Mouse (Mus musculus) lung, embryonic 16.5 days (tissue): Measurements from ENCODE around the gene Nek11. TPM values are rescaled to one million over a fixed set of nuclear protein-coding genes. Genes with fewer than 3 reads are reported as not detected.

Source experiments
- ATAC-seq: fragments of 200-750 bp; cut with Nextera tagmentation; 2 replicates; pipeline ENCODE4 v1.8.0; 2017; ENCODE audit warnings: low read depth, mild to moderate bottlenecking, moderate library complexity
- H3K27ac ChIP-seq: fragments of 300-500 bp; sonication (generic); 2 replicates; pipeline ENCODE4 v1.5.1; 2014; ENCODE audit warnings: mild to moderate bottlenecking, control low read depth, low read length
- H3K27me3 ChIP-seq: fragments of 300-500 bp; sonication (generic); 2 replicates; pipeline ENCODE4 v1.6.1; 2014; ENCODE audit warnings: low read depth, low read length, mixed read lengths; ENCODE audit not compliant: control insufficient read depth, insufficient read depth
- H3K36me3 ChIP-seq: fragments of 300-500 bp; sonication (generic); 2 replicates; pipeline ENCODE4 v1.6.1; 2014; ENCODE audit warnings: low read length; ENCODE audit not compliant: control insufficient read depth, insufficient read depth
- H3K4me1 ChIP-seq: fragments of 300-500 bp; sonication (generic); replicated peaks from 2 replicates; pipeline ENCODE4 v1.6.1; 2014; ENCODE audit warnings: low read length, mixed read lengths; ENCODE audit not compliant: control insufficient read depth, insufficient read depth
- H3K4me2 ChIP-seq: fragments of 300-500 bp; sonication (generic); 2 replicates; pipeline ENCODE4 v1.6.1; 2014; ENCODE audit warnings: low read depth, low read length, control low read depth
- H3K4me3 ChIP-seq: fragments of 300-500 bp; sonication (generic); 2 replicates; pipeline ENCODE4 v1.5.1; 2014; ENCODE audit warnings: mild to moderate bottlenecking, low read length, control low read depth
- H3K9ac ChIP-seq: fragments of 300-500 bp; sonication (generic); 2 replicates; pipeline ENCODE4 v1.6.1; 2014; ENCODE audit warnings: low read length, control low read depth
- H3K9me3 ChIP-seq: fragments of 300-500 bp; sonication (generic); 2 replicates; pipeline ENCODE4 v1.6.1; 2016; ENCODE audit warnings: low read length; ENCODE audit not compliant: control insufficient read depth
- WGBS: fragments of 180-500 bp; shearing (Covaris S2); extraction: QIAGEN DNeasy Blood & Tissue Kit; methylation state at CpG from one replicate; pipeline ENCODE4 v1.1.7; 2014; 5-methylcytosine and 5-hydroxymethylcytosine counted together
- polyA plus RNA-seq: library from polyadenylated mRNA; unstranded; fragments of >200 nt; fragmentation: Nextera tagmentation; extraction: Ambion mirVana; gene quantifications from 2 replicates; pipeline ENCODE4 v1.2.1, GENCODE M21; 2015

The Nek11 gene
- polyA plus RNA-seq, 1 experiment from 2014 or later, result 2.1 TPM

GRCm38 (mm10) chr9:105342565-105342964 lies 52.8 kb downstream of the Nek11 start:
- Histone ChIP-seq H3K4me3 (no peak overlapping the region), H3K4me2 (no peak overlapping the region), H3K9ac (no peak overlapping the region), H3K27ac (no peak overlapping the region), H3K4me1 (no peaks in the 10 kb centered on the region), H3K36me3 (no peaks in the 10 kb centered on the region), H3K9me3 (no peaks in the 10 kb centered on the region; the same call in 1 of the 2 replicates), H3K27me3 (no peaks in the 10 kb centered on the region)
- ATAC-seq, result no peak
- 83% methylated on average over 3 of the region's 3 CpGs for WGBS

- H3K27ac ChIP-seq, result no peak overlapping the region
- no peak overlapping the region for H3K9ac ChIP-seq
- no peaks in the 10 kb centered on the region for H3K9me3 ChIP-seq
- H3K4me3 ChIP-seq, result no peak overlapping the region
- no peaks in the 10 kb centered on the region for H3K27me3 ChIP-seq
- ATAC-seq, result no peak
- WGBS, result 68% methylated on average over 4 of the region's 4 CpGs
- no peak overlapping the region for H3K4me2 ChIP-seq
- no peaks in the 10 kb centered on the region for H3K4me1 ChIP-seq
- H3K36me3 ChIP-seq, result no peaks in the 10 kb centered on the region
These were observed 62.8 kb downstream of the Nek11 start for GRCm38 (mm10) chr9:105332436-105333016.

GRCm38 (mm10) chr9:105321856-105322255 lies 73.5 kb downstream of the Nek11 start:
- H3K4me3 ChIP-seq, result no peak overlapping the region
- H3K9me3 ChIP-seq, result no peaks in the 10 kb centered on the region
- H3K4me1 ChIP-seq, result no peaks in the 10 kb centered on the region
- WGBS, result 76% methylated on average over 10 of the region's 10 CpGs
- H3K27ac ChIP-seq, result no peak overlapping the region
- H3K9ac ChIP-seq, result no peak overlapping the region
- no peak for ATAC-seq
- no peak overlapping the region for H3K4me2 ChIP-seq
- no peaks in the 10 kb centered on the region for H3K36me3 ChIP-seq
- no peaks in the 10 kb centered on the region for H3K27me3 ChIP-seq

GRCm38 (mm10) chr9:105313250-105313649 lies 82.1 kb downstream of the Nek11 start:
- H3K4me3 ChIP-seq, result no peak overlapping the region
- ATAC-seq, result no peak
- no peaks in the 10 kb centered on the region for H3K4me1 ChIP-seq
- no peaks in the 10 kb centered on the region for H3K36me3 ChIP-seq
- no peaks in the 10 kb centered on the region for H3K27me3 ChIP-seq
- no peak overlapping the region for H3K27ac ChIP-seq
- no peak overlapping the region for H3K9ac ChIP-seq
- H3K4me2 ChIP-seq, result no peak overlapping the region
- WGBS, result 76% methylated on average over 10 of the region's 10 CpGs
- H3K9me3 ChIP-seq, result no peaks in the 10 kb centered on the region

- 83% methylated on average over 1 of the region's 1 CpGs for WGBS
- no peaks in the 10 kb centered on the region for H3K4me1 ChIP-seq
- ATAC-seq, result no peak
These were observed 82.6 kb downstream of the Nek11 start for GRCm38 (mm10) chr9:105312686-105313085.

GRCm38 (mm10) chr9:105309553-105310281 lies 85.6 kb downstream of the Nek11 start:
- Histone ChIP-seq H3K4me2 (no peak overlapping the region), H3K27me3 (no peaks in the 10 kb centered on the region), H3K9me3 (no peaks in the 10 kb centered on the region), H3K4me1 (no peaks in the 10 kb centered on the region), H3K36me3 (no peaks in the 10 kb centered on the region), H3K4me3 (no peak overlapping the region), H3K27ac (no peak overlapping the region), H3K9ac (no peak overlapping the region)
- ATAC-seq, result peak; percentile 85
- 34% methylated on average over 9 of the region's 9 CpGs for WGBS

More at GRCm38 (mm10) chr9:105312686-105313085, 82.6 kb downstream of the Nek11 start:
- no peak overlapping the region for H3K9ac ChIP-seq
- H3K27me3 ChIP-seq, result no peaks in the 10 kb centered on the region
- H3K27ac ChIP-seq, result no peak overlapping the region
- H3K4me2 ChIP-seq, result no peak overlapping the region
- no peak overlapping the region for H3K4me3 ChIP-seq
- no peaks in the 10 kb centered on the region for H3K36me3 ChIP-seq
- H3K9me3 ChIP-seq, result no peaks in the 10 kb centered on the region

GRCm38 (mm10) chr9:105306042-105306441 lies 89.3 kb downstream of the Nek11 start:
- Histone ChIP-seq H3K4me3 (no peak overlapping the region), H3K27ac (no peak overlapping the region), H3K4me1 (no peaks in the 10 kb centered on the region), H3K9ac (no peak overlapping the region), H3K4me2 (no peak overlapping the region), H3K27me3 (no peaks in the 10 kb centered on the region), H3K9me3 (no peaks in the 10 kb centered on the region), H3K36me3 (no peaks in the 10 kb centered on the region)
- ATAC-seq, result no peak
- 59% methylated on average over 2 of the region's 2 CpGs for WGBS

- no peaks in the 10 kb centered on the region for H3K27me3 ChIP-seq
- no peaks in the 10 kb centered on the region for H3K9me3 ChIP-seq
- no peak overlapping the region for H3K27ac ChIP-seq
- H3K9ac ChIP-seq, result no peak overlapping the region
- WGBS, result 77% methylated on average over 3 of the region's 3 CpGs
- no peaks in the 10 kb centered on the region for H3K36me3 ChIP-seq
- no peak overlapping the region for H3K4me3 ChIP-seq
- no peak for ATAC-seq
- H3K4me1 ChIP-seq, result no peaks in the 10 kb centered on the region
- no peak overlapping the region for H3K4me2 ChIP-seq
These were observed 93.1 kb downstream of the Nek11 start for GRCm38 (mm10) chr9:105302230-105302629.

GRCm38 (mm10) chr9:105301396-105301795 lies 93.9 kb downstream of the Nek11 start:
- WGBS, result 90% methylated on average over 1 of the region's 1 CpGs
- no peak for ATAC-seq
- Histone ChIP-seq H3K4me2 (no peak overlapping the region), H3K9ac (no peak overlapping the region), H3K4me3 (no peak overlapping the region), H3K4me1 (no peaks in the 10 kb centered on the region), H3K36me3 (no peaks in the 10 kb centered on the region), H3K9me3 (no peaks in the 10 kb centered on the region), H3K27ac (no peak overlapping the region), H3K27me3 (no peaks in the 10 kb centered on the region)
